Mouse (Mus musculus) CH12.LX (cell line): Measurements from ENCODE around the gene Ntm. TPM values are rescaled to one million over a fixed set of nuclear protein-coding genes. Genes with fewer than 3 reads are reported as not detected.

Source experiments
- DNase-seq: peaks from one replicate; pipeline ENCODE4 v3.0.0-alpha.2; 2013; ENCODE audit errors: extremely low read depth
- H3K27ac ChIP-seq: 2 replicates; pipeline ENCODE4 v1.5.1; 2012; ENCODE audit warnings: low read depth, mild to moderate bottlenecking, control low read depth, moderate library complexity; ENCODE audit not compliant: insufficient read depth
- H3K27me3 ChIP-seq: replicated peaks from 2 replicates; pipeline ENCODE3; 2012; ENCODE audit warnings: inconsistent platforms
- H3K36me3 ChIP-seq, 2 experiments: replicated peaks in 1 of 2; 2 replicates each; pipeline versions ENCODE3 to v1.6.1; 2012; ENCODE audit warnings: inconsistent platforms in 1 of 2, low read length in 1 of 2, mild to moderate bottlenecking in 1 of 2, mixed read lengths in 1 of 2, moderate library complexity in 1 of 2; ENCODE audit not compliant: control insufficient read depth in 1 of 2, insufficient read depth in 1 of 2
- H3K4me1 ChIP-seq, 2 experiments: 2 replicates each; pipeline ENCODE4 v1.6.1; 2012; ENCODE audit warnings: inconsistent platforms in 1 of 2, moderate library complexity in 1 of 2; ENCODE audit not compliant: insufficient read depth in 2 of 2, control insufficient read depth in 1 of 2
- H3K4me2 ChIP-seq: 2 replicates; pipeline ENCODE4 v1.6.1; 2012; ENCODE audit warnings: low read depth, mild to moderate bottlenecking, control low read depth; ENCODE audit not compliant: poor library complexity, insufficient read depth, severe bottlenecking
- H3K4me3 ChIP-seq, 3 experiments: fragments of 150-350 bp in 1 of 3; sonication (generic) in 1 of 3; replicated peaks in 1 of 3; 2 replicates each; pipeline versions ENCODE3 to v1.5.1; 2011 to 2012; ENCODE audit warnings: low read depth in 2 of 3, low read length in 2 of 3, mild to moderate bottlenecking in 2 of 3, moderate library complexity in 2 of 3, control low read depth in 1 of 3, improper control_type of control experiment in 1 of 3, inconsistent platforms in 1 of 3, mixed read lengths in 1 of 3; ENCODE audit not compliant: poor library complexity in 1 of 3
- H3K79me2 ChIP-seq: replicated peaks from 2 replicates; pipeline ENCODE4 v1.6.1; 2012; ENCODE audit warnings: mild to moderate bottlenecking, moderate library complexity; ENCODE audit not compliant: control insufficient read depth, poor library complexity, insufficient read depth, severe bottlenecking; ENCODE audit errors: extremely low read depth
- H3K9ac ChIP-seq: 2 replicates; pipeline ENCODE4 v1.6.1; 2012; ENCODE audit warnings: low read depth, mild to moderate bottlenecking, control low read depth, moderate library complexity; ENCODE audit not compliant: insufficient read depth
- H3K9me3 ChIP-seq: replicated peaks from 2 replicates; pipeline ENCODE3; 2012; ENCODE audit warnings: low read length, inconsistent platforms, mixed read lengths
- CHD1 ChIP-seq: IDR thresholded peaks from 2 replicates; pipeline ENCODE4 v1.6.1; 2012; ENCODE audit warnings: low read depth, low read length, improper control_type of control experiment, inconsistent platforms
- CHD2 ChIP-seq: IDR thresholded peaks from 2 replicates; pipeline ENCODE4 v1.6.1; 2011; ENCODE audit warnings: low read length, improper control_type of control experiment
- CTCF ChIP-seq, 2 experiments: IDR thresholded peaks in 1 of 2; conservative IDR thresholded peaks in 1 of 2; 2 replicates each; pipeline ENCODE4 v1.5.1; 2011 to 2012; ENCODE audit warnings: low read depth in 2 of 2, low read length in 2 of 2, improper control_type of control experiment in 1 of 2, inconsistent platforms in 1 of 2, mild to moderate bottlenecking in 1 of 2, moderate library complexity in 1 of 2
- E2F4 ChIP-seq: IDR thresholded peaks from 2 replicates; pipeline ENCODE4 v1.6.1; 2011; ENCODE audit warnings: low read depth, low read length, improper control_type of control experiment; ENCODE audit not compliant: insufficient replicate concordance
- ELF1 ChIP-seq: IDR thresholded peaks from 2 replicates; pipeline ENCODE4 v1.6.1; 2014; ENCODE audit warnings: low read depth, mild to moderate bottlenecking, inconsistent platforms, low read length, improper control_type of control experiment
- ETS1 ChIP-seq: conservative IDR thresholded peaks from 2 replicates; pipeline ENCODE4 v1.6.1; 2012; ENCODE audit warnings: low read depth, mild to moderate bottlenecking, inconsistent platforms, low read length, improper control_type of control experiment, moderate library complexity
- GABPA ChIP-seq: IDR thresholded peaks from 2 replicates; pipeline ENCODE4 v1.6.1; 2012; ENCODE audit warnings: low read depth, low read length, improper control_type of control experiment, inconsistent platforms; ENCODE audit not compliant: insufficient replicate concordance
- JUN ChIP-seq: IDR thresholded peaks from 2 replicates; pipeline ENCODE4 v1.6.1; 2011; ENCODE audit warnings: low read depth, mild to moderate bottlenecking, low read length, improper control_type of control experiment, moderate library complexity; ENCODE audit not compliant: insufficient read depth
- KAT2A ChIP-seq: IDR thresholded peaks from 2 replicates; pipeline ENCODE4 v1.6.1; 2012; ENCODE audit warnings: low read length, improper control_type of control experiment, inconsistent platforms; ENCODE audit not compliant: insufficient replicate concordance
- MAFK ChIP-seq: IDR thresholded peaks from 2 replicates; pipeline ENCODE4 v1.6.1; 2011; ENCODE audit warnings: low read length, improper control_type of control experiment; ENCODE audit not compliant: insufficient replicate concordance
- MAX ChIP-seq: IDR thresholded peaks from 2 replicates; pipeline ENCODE4 v1.6.1; 2011; ENCODE audit warnings: low read length, improper control_type of control experiment
- MEF2A ChIP-seq: IDR thresholded peaks from 2 replicates; pipeline ENCODE4 v1.6.1; 2014; ENCODE audit warnings: low read depth, mild to moderate bottlenecking, inconsistent platforms, low read length, improper control_type of control experiment, borderline replicate concordance
- MXI1 ChIP-seq: IDR thresholded peaks from 2 replicates; pipeline ENCODE4 v1.6.1; 2011; ENCODE audit warnings: mild to moderate bottlenecking, low read depth, low read length, improper control_type of control experiment
- POLR2AphosphoS2 ChIP-seq: IDR thresholded peaks from 2 replicates; pipeline ENCODE4 v1.6.1; 2011; ENCODE audit warnings: low read depth, low read length, improper control_type of control experiment
- RCOR1 ChIP-seq: conservative IDR thresholded peaks from 2 replicates; pipeline ENCODE4 v1.6.1; 2012; ENCODE audit warnings: low read depth, mild to moderate bottlenecking, inconsistent platforms, low read length, improper control_type of control experiment
- SMC3 ChIP-seq: IDR thresholded peaks from 2 replicates; pipeline ENCODE4 v1.6.1; 2011; ENCODE audit warnings: low read depth, low read length, improper control_type of control experiment
- TCF12 ChIP-seq: IDR thresholded peaks from 2 replicates; pipeline ENCODE4 v1.6.1; 2014; ENCODE audit warnings: low read depth, mild to moderate bottlenecking, inconsistent platforms, low read length, improper control_type of control experiment
- USF2 ChIP-seq: conservative IDR thresholded peaks from 2 replicates; pipeline ENCODE4 v1.6.1; 2011; ENCODE audit warnings: low read depth, low read length, improper control_type of control experiment
- ZC3H11A ChIP-seq: IDR thresholded peaks from 2 replicates; pipeline ENCODE4 v1.6.1; 2012; ENCODE audit warnings: low read depth, mild to moderate bottlenecking, inconsistent platforms, low read length, improper control_type of control experiment
- ZMIZ1 ChIP-seq: IDR thresholded peaks from 2 replicates; pipeline ENCODE4 v1.6.1; 2012; ENCODE audit warnings: low read depth, mild to moderate bottlenecking, inconsistent platforms, low read length, improper control_type of control experiment
- ZNF384 ChIP-seq: IDR thresholded peaks from 2 replicates; pipeline ENCODE4 v1.6.1; 2012; ENCODE audit warnings: low read depth, low read length, improper control_type of control experiment, inconsistent platforms
- dilution Hi-C: fragments of 300-500 bp; cut with MboI; formaldehyde crosslinking; loops from 2 replicates; pipeline ENCODE4 v1.14.3; 2020; ENCODE audit warnings: low sequenced_read_pairs; ENCODE audit not compliant: extremely low pct_unique_long_range_greater_than_20kb, extremely low pct_ligation_motif_present
- in situ Hi-C: fragments of 300-500 bp; cut with MboI; formaldehyde crosslinking; loops from 3 replicates; pipeline ENCODE4 v1.14.3; 2019; ENCODE audit warnings: low sequenced_read_pairs, low pct_ligation_motif_present, low pct_unique_long_range_greater_than_20kb, mixed read lengths
- polyA plus RNA-seq: library from polyadenylated mRNA; unstranded; fragments of >175 nt; gene quantifications from 2 replicates; pipeline ENCODE4 v1.2.1, GENCODE M21; 2012; ENCODE audit warnings: low read depth; ENCODE audit not compliant: insufficient read length
- total RNA-seq, 2 experiments: library from RNA; depleted of rRNA; stranded (reverse); fragments of 300-350 nt in 1 of 2; fragments of >200 nt in 1 of 2; gene quantifications; 2 replicates each; pipeline ENCODE4 v1.2.3; 2012 to 2014

The Ntm gene
- total and polyA plus RNA-seq, 3 experiments: not detected

DNA sequence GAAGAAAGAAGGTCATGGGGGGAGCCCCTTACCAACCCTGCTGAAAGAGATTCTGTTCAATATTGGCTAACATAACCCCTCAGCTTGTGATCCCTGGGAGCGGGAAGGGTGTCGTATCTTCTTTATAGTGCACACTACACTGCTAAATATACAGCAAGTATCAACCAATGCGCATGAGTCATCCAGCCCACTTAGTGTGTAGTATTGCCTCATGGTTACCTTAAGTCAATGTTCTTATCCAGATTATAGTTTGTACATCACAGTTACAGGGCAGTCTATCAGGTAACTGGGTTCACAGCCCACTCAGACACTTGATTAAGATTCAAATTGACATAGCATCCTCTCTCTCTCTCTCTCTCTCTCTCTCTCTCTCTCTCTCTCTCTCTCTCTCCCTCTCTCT lies 636.7 kb downstream of the Ntm start:
- Histone ChIP-seq H3K4me2 (no peak overlapping the region), H3K4me3 (no peak overlapping the region), H3K36me3 (no peaks in the 10 kb centered on the region), H3K9ac (no peak overlapping the region), H3K27me3 (no peaks in the 10 kb centered on the region), H3K79me2 (no peaks in the 10 kb centered on the region), H3K4me1 (no peaks in the 10 kb centered on the region), H3K27ac (no peak overlapping the region), H3K9me3 (peaks cover 56% of the 10 kb centered on the region)
- dilution Hi-C loops (no loop called here), in situ Hi-C loops (no loop called here)
- TF ChIP-seq TCF12 (no peak), JUN (no peak), ZC3H11A (no peak)
- no peak for DNase-seq

DNA sequence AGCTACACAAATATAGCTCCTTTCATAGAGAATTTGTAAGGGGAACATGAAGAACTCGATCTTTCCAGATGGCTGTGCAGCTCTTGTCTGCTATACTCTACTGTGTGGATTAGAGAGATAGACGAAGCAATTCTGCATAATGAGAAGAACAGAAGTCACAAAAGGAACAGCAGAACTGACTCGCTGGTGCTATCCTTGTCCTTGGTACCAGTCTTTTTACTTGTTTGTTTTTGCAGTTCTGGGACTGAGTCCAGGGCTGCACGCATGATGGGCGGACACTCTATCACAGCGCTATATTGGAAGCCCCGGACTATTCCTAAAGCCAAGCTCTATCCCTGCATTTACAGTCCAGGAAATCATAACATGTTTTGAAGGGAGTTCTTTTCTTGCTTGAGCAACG lies 637.8 kb downstream of the Ntm start:
- no peaks in the 10 kb centered on the region for H3K4me1 ChIP-seq
- H3K9ac ChIP-seq: no peak overlapping the region
- DNase-seq: no peak
- in situ Hi-C loops: no loop called here
- dilution Hi-C loops: no loop called here
- no peak for TF ChIP-seq ZMIZ1
- no peak for TF ChIP-seq ZNF384
- TF ChIP-seq CHD1: no peak
- no peak for TF ChIP-seq ELF1
- no peak for TF ChIP-seq CHD2
- TF ChIP-seq POLR2AphosphoS2: no peak
- TF ChIP-seq MXI1: no peak
- TF ChIP-seq GABPA: no peak
- no peak for TF ChIP-seq RCOR1
- no peak for TF ChIP-seq KAT2A
- no peak for TF ChIP-seq ETS1
- TF ChIP-seq MAX: no peak
- no peak for TF ChIP-seq USF2
- no peak for TF ChIP-seq SMC3
- no peak for TF ChIP-seq MEF2A
- no peak for TF ChIP-seq MAFK
- no peak for TF ChIP-seq E2F4
- TF ChIP-seq CTCF (conservative IDR thresholded peaks at IDR 0.05 in 1 of 2, IDR thresholded peaks at IDR 0.05 in 1 of 2; ENCODE audit: low read depth in 2 of 2, low read length in 2 of 2): no peak
- no peak for TF ChIP-seq ZC3H11A
- H3K27me3 ChIP-seq: no peaks in the 10 kb centered on the region
- H3K4me2 ChIP-seq: no peak overlapping the region
- H3K27ac ChIP-seq: no peak overlapping the region
- no peaks in the 10 kb centered on the region for H3K79me2 ChIP-seq
- no peaks in the 10 kb centered on the region for H3K36me3 ChIP-seq
- H3K4me3 ChIP-seq: no peak overlapping the region
- peaks cover 54% of the 10 kb centered on the region for H3K9me3 ChIP-seq
